Mouse (Mus musculus): ENCODE results near the gene Ccdc51.

DNA sequence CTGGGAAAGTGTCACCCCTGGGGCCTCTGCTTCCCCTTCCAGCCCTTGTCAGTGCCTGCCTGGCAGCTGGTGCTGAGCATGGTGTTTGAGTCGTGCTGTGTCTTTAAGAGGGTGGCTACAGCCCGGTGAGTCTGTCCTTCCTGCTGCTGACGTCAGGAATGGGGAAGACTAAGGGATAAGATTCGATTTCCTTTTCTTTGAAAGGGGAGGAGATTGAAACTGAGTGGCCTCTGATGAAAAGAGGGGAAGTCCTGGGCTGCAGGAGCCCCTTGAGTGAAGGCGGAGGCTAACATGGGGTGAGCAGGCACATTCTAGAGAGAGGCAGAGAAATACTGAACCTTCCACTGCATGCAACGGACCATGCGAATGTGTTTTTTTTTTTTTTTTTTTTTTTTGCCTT, 27.6 kb upstream of the Ccdc51 start:
- no peak for TF ChIP-seq CTCF (IDR thresholded peaks at IDR 0.05)
- TF ChIP-seq EP300 (IDR thresholded peaks at IDR 0.05), result no peak

Measured in lung, postnatal 0 days (tissue).